Mouse (Mus musculus): ENCODE results near the gene Snrk.

The Snrk gene

GRCm38 (mm10) chr9:122117112-122117616 lies at the start of gene Snrk:
Snrk (plus strand) TSS chr9:122117266.
- DNase-seq (ENCODE audit: low spot score in 2 of 2): peak; percentile 79 to 85

- DNase-seq (ENCODE audit: low spot score in 2 of 2): no peak
Observed at GRCm38 (mm10) chr9:122067654-122068053, 49.4 kb upstream of the Snrk start.

- DNase-seq (ENCODE audit: low spot score in 2 of 2): no peak
Observed at GRCm38 (mm10) chr9:122069560-122070174, 47.4 kb upstream of the Snrk start.

GRCm38 (mm10) chr9:122073980-122074379 lies 43.1 kb upstream of the Snrk start:
- DNase-seq (ENCODE audit: low spot score in 2 of 2): no peak

GRCm38 (mm10) chr9:122074575-122074974 lies 42.5 kb upstream of the Snrk start:
- DNase-seq (ENCODE audit: low spot score in 2 of 2): no peak

GRCm38 (mm10) chr9:122078456-122078855 lies 38.6 kb upstream of the Snrk start:
- no peak for DNase-seq (ENCODE audit: low spot score in 2 of 2)

- no peak for DNase-seq (ENCODE audit: low spot score in 2 of 2)
Observed at GRCm38 (mm10) chr9:122083698-122084097, 33.4 kb upstream of the Snrk start.

- DNase-seq (ENCODE audit: low spot score in 2 of 2): no peak
Observed at GRCm38 (mm10) chr9:122084175-122084574, 32.9 kb upstream of the Snrk start.

GRCm38 (mm10) chr9:122084636-122085035 lies 32.4 kb upstream of the Snrk start:
- DNase-seq (ENCODE audit: low spot score in 2 of 2): no peak

- no peak for DNase-seq (ENCODE audit: low spot score in 2 of 2)
Observed at GRCm38 (mm10) chr9:122085055-122085454, 32.0 kb upstream of the Snrk start.

GRCm38 (mm10) chr9:122085550-122086205 lies 31.4 kb upstream of the Snrk start:
- no peak for DNase-seq (ENCODE audit: low spot score in 2 of 2)

GRCm38 (mm10) chr9:122087086-122087485 lies 30.0 kb upstream of the Snrk start:
- DNase-seq (ENCODE audit: low spot score in 2 of 2): no peak

- no peak for DNase-seq (ENCODE audit: low spot score in 2 of 2)
Observed at GRCm38 (mm10) chr9:122091171-122091570, 25.9 kb upstream of the Snrk start.

- no peak for DNase-seq (ENCODE audit: low spot score in 2 of 2)
Observed at GRCm38 (mm10) chr9:122091782-122092228, 25.3 kb upstream of the Snrk start.

GRCm38 (mm10) chr9:122094171-122094570 lies 22.9 kb upstream of the Snrk start:
- no peak for DNase-seq (ENCODE audit: low spot score in 2 of 2)

GRCm38 (mm10) chr9:122096822-122097511 lies 20.1 kb upstream of the Snrk start:
- DNase-seq (ENCODE audit: low spot score in 2 of 2): no peak

GRCm38 (mm10) chr9:122097535-122097934 lies 19.5 kb upstream of the Snrk start:
- no peak for DNase-seq (ENCODE audit: low spot score in 2 of 2)

GRCm38 (mm10) chr9:122100584-122101127 lies 16.4 kb upstream of the Snrk start:
- DNase-seq (ENCODE audit: low spot score in 2 of 2): no peak

- no peak for DNase-seq (ENCODE audit: low spot score in 2 of 2)
Observed at GRCm38 (mm10) chr9:122101196-122101595, 15.9 kb upstream of the Snrk start.

- DNase-seq (ENCODE audit: low spot score in 2 of 2): no peak
Observed at GRCm38 (mm10) chr9:122103550-122104284, 13.3 kb upstream of the Snrk start.

GRCm38 (mm10) chr9:122104285-122104829 lies 12.7 kb upstream of the Snrk start:
- DNase-seq (ENCODE audit: low spot score in 2 of 2): no peak

Measured in spleen, postnatal 10 days (tissue).